ENCODE assay signal across 9 mouse cellular contexts in the genomic region with DNA sequence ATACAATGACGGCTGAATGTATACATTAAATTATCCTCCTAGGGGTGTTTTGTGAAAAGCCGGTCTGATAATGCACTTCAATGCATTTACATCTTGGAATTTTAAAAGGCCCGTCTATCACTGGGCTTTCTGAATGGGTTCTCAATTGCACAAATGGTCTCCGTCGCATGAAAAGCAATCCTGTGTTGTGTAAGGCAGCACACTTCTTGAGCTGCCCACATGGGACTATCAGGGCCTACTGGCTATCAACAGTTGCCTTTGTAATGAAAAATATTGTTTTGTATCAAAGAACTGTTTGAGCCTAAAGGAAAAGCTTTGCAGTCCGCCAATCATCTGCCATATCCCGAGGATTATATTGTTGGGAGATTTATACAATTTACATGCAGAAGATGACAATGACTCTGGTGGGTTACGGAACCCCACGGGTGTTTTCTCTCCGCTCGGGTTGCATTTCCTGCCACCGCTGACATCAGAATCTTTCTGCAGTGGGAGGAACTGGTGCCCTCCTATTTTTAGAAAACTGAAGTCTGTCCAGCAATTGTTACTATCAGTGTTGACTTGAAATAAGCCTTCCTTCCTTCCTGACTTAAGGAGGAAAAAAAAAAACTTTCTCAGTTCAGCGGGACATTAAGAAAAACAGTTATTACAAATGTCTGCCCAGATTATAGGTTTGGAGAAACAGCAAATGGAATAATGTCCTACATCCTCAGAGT.
DNase-seq lines count a peak whose midpoint lies in the region; ATAC-seq lines count a peak whose summit lies in the region.
"Had no signal": no experiment of that assay in that cellular context is flagged by ENCODE, and none has a peak within 500 bp of the region (broad histone marks: within the 10 kb centered on the region; RNA-seq: fewer than 3 reads in every experiment).

No protein-coding gene starts in this region.

- H3K36me3 ChIP-seq in kidney, embryonic 14.5 days (ENCODE audit: control insufficient read depth, insufficient read depth, low read length) = no peaks in the 10 kb centered on the region

- 72% methylated on average over 13 of the region's 13 CpGs for WGBS in kidney, embryonic 14.5 days

- intact Hi-C loops in left cerebral cortex, postnatal 14 days (cut with DNase I) = no loop called here

- H3K4me2 ChIP-seq in kidney, embryonic 14.5 days (replicated peaks; ENCODE audit: low read depth, low read length) = no peak overlapping the region

- 0 out of 2 replicates have a peak overlapping the region, but pooled peaks have one; percentile 13 for H3K27ac ChIP-seq in kidney, embryonic 14.5 days (ENCODE audit: low read depth, low read length)

- no peak overlapping the region for H3K9ac ChIP-seq in kidney, embryonic 14.5 days (ENCODE audit: low read depth, low read length)

- no peaks in the 10 kb centered on the region for H3K4me1 ChIP-seq in kidney, embryonic 14.5 days (ENCODE audit: control insufficient read depth, insufficient read depth, low read length)

- peak; percentile 11 for DNase-seq in adrenal gland, adult 8-10 months
- no peak for DNase-seq in adrenal gland, postnatal 25 days
- DNase-seq in heart, adult 18-20 months = peak; percentile 54 to 64
- peak; percentile 50 to 52 for DNase-seq in lung, postnatal 4 days
- no peak for DNase-seq in thymus, postnatal 0 days (ENCODE audit: low spot score)
- no peak for DNase-seq in ovary, adult 18-20 months (ENCODE audit: low spot score)
- no peak for DNase-seq in left cerebral cortex, postnatal 14 days (ENCODE audit: low spot score in 2 of 2)

- no peaks in the 10 kb centered on the region for H3K9me3 ChIP-seq in kidney, embryonic 14.5 days (ENCODE audit: control insufficient read depth, low read length)

- no peaks in the 10 kb centered on the region for H3K27me3 ChIP-seq in kidney, embryonic 14.5 days (ENCODE audit: control insufficient read depth, insufficient read depth, low read length)

- no peak overlapping the region for H3K4me3 ChIP-seq in kidney, embryonic 14.5 days (ENCODE audit: low read length)
- H3K4me3 ChIP-seq: erythroblast, embryonic 14.5 days had no signal

- ATAC-seq in kidney, embryonic 14.5 days (ENCODE audit: low FRiP score, low TSS enrichment) = no peak

Comparison
In these comparisons a context has a peak if more than half of its experiments do, and no peak if none do; other contexts are left out.
1. DNase-seq: peak in adrenal gland, adult 8-10 months (single experiment), heart, adult 18-20 months (2 of 2) and lung, postnatal 4 days (2 of 2); none in adrenal gland, postnatal 25 days (single experiment), thymus, postnatal 0 days (single experiment), ovary, adult 18-20 months (single experiment) and left cerebral cortex, postnatal 14 days (0 of 2).